Mouse (Mus musculus): ENCODE data around the gene Nudc.

DNA sequence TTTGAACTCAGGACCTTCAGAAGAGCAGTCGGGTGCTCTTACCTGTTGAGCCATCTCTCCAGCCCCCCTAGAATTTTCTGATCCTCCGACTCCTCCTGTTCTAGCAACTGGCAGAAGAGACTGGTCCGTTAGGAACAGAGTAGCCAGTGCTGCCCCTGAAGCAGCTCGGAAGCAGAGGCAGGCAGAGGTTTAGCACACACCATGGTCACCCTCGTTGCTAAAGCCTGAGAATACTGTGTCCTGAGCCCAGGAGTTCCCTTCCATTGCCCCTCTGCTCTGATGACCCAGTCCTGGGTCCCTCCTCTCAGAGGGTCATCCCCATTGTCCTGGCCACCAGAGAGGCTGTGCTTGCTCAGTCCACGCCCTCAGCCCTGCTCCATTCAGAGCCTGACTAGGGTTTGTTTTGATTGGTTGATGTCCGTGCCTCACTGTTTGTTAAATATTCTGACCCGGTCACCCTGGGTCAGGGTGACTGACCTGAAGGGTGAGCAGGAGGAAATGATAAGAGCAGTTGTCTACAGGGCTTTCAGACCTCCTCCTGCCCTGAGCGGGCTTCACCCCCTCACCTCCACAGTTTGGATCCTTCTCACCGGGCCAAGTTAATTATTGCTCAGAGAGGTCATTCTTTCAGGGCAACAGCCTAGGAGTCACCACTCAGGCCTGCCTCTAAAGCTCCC is 11.4 kb upstream of the Nudc start:
- TF ChIP-seq CTCF (IDR thresholded peaks at IDR 0.05; ENCODE audit: low read depth) (no peak), EP300 (optimal IDR thresholded peaks at IDR 0.05) (no peak)

Data from stomach, postnatal 0 days (tissue).